Mouse (Mus musculus): Measurements from ENCODE around the gene Trrap.

GRCm38 (mm10) chr5:144869466-144869865 lies 101.9 kb downstream of the Trrap start:
- TF ChIP-seq CTCF (conservative IDR thresholded peaks at IDR 0.05; ENCODE audit: low read length) (no peak), NANOG (IDR thresholded peaks at IDR 0.05; ENCODE audit: borderline replicate concordance, low read length) (no peak), POU5F1 (IDR thresholded peaks at IDR 0.05; ENCODE audit: borderline replicate concordance, low read length) (no peak)
